Mouse (Mus musculus) layer of hippocampus, adult 2 months (tissue): ENCODE measurements around the gene Tenm2. TPM values are rescaled to one million over a fixed set of nuclear protein-coding genes. Genes with fewer than 3 reads are reported as not detected.
A peak's percentile ranks its signal among the peaks of the same experiment; 100 is the strongest.

Experiments used
- DNase-seq, 2 experiments: peaks; one replicate each; pipeline ENCODE4 v3.0.0; 2022; ENCODE audit warnings: low spot score in 2 of 2
- H3K27ac ChIP-seq: fragments of 200-600 bp; 2 replicates; pipeline ENCODE4 v1.8.1; 2022
- H3K4me3 ChIP-seq: fragments of 200-600 bp; 2 replicates; pipeline ENCODE4 v1.8.1; 2022; ENCODE audit warnings: mild to moderate bottlenecking
- CTCF ChIP-seq: fragments of 200-600 bp; conservative IDR thresholded peaks from 2 replicates; pipeline ENCODE4 v1.8.1; 2022; ENCODE audit warnings: antibody characterized with exemption, mild to moderate bottlenecking, moderate library complexity
- total RNA-seq, 2 experiments: library from RNA; stranded (reverse); gene quantifications; 2 replicates each; pipeline ENCODE4 v1.2.3; 2021

The Tenm2 gene
- total RNA-seq, 2 experiments from 2014 or later, result 153 to 165 TPM

GRCm38 (mm10) chr11:36697021-36697639 lies 538.6 kb downstream of the Tenm2 start:
- no peak for TF ChIP-seq CTCF
- Histone ChIP-seq H3K4me3 (no peak overlapping the region; the same call in 1 of the 2 replicates), H3K27ac (peak overlapping the region; percentile 50)
- DNase-seq, result no peak

DNA sequence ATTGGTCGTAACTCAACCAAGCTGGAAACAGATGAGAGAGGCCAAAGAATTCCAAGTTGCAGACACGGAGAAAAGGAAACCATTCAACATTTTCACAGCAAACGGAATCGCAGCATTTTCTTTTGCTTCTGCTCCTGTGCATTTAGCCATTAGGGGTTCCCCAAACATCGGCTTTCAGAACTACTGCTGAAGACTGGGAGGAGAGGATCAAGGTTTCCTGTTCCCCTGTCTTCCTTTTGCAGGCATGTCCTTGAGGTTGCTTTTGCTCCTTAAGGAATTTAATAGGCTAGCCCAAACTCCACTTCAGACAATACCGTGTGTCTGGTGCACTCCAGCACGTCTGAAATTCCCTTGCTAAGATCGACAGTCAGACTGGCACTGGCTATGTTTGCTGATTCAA lies 541.0 kb downstream of the Tenm2 start:
- TF ChIP-seq CTCF, result peak; percentile 56
- Histone ChIP-seq H3K4me3 (peak overlapping the region; percentile 34), H3K27ac (peak overlapping the region; percentile 78)
- DNase-seq, result no peak

DNA sequence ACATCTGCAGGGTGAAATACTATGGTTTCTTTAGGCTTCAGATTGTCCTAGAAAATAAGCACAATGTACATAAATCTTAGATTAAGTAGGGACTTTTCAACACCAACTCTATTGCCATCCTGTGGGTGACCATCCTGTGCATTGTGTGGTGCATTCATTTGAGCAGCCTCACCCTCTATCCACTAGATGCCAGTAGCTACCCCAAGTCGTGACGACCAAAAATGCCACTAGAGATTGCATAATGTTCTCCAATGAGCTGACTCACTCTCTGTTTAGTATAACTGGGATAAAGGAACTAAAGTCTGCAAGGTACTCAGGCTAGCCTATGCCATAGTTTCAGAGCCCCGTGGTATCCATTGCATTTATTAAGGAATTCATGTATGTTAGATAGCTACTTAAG lies 543.1 kb downstream of the Tenm2 start:
- peak overlapping the region; percentile 36; the same call in 1 of the 2 replicates for H3K27ac ChIP-seq
- DNase-seq, result no peak
- peak; percentile 67 for TF ChIP-seq CTCF

DNA sequence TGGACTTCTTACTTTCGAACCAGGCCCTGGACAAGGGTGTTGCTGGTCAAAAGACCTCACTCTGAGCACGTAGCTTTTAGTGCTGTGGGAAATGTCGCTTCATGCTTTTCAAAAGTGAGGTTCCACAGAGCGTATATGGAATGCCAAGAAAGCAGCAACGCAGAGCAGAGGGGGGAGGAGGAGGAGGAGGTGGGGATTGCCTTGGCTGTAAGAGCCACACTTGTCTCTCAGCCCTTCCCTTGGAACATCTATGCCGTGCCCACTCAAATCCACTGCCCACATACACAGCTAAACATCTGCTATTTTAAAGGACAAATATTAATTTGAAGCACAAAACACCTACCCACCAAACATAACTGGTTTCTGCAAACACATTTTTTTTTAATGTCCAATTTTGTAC lies 544.9 kb downstream of the Tenm2 start:
- H3K4me3 ChIP-seq, result no peak overlapping the region
- no peak for DNase-seq
- peak overlapping the region; percentile 78; the same call in 1 of the 2 replicates for H3K27ac ChIP-seq
- no peak for TF ChIP-seq CTCF

More for the DNA sequence above, 543.1 kb downstream of the Tenm2 start:
- no peak overlapping the region for H3K4me3 ChIP-seq

- DNase-seq, result no peak
- no peak overlapping the region for H3K4me3 ChIP-seq
- no peak for TF ChIP-seq CTCF
- H3K27ac ChIP-seq, result no peak overlapping the region
Observed at GRCm38 (mm10) chr11:36686253-36686652, 549.5 kb downstream of the Tenm2 start.

DNA sequence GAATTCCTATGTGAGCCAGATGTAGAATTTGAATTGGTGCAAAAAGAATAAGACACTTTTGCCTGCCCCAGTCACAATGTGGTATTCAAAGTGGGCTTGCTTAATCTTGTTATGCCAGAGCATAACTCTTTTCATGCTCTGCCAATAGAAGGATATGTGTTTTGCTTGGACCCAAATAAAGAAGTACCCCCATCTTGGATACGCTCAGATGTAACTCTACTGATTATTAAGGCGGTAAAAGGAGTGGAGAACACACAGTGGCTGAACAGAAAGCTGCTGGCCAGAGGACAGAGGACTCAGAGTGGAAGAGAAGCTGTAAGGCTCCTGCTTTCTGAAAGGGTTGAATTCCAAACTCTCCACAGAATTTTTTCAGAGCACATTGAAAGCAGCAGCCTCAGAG lies 556.4 kb downstream of the Tenm2 start:
- no peak for TF ChIP-seq CTCF
- no peak for DNase-seq
- H3K27ac ChIP-seq, result peak overlapping the region; percentile 89
- no peak overlapping the region for H3K4me3 ChIP-seq

- Histone ChIP-seq H3K4me3 (peak overlapping the region; percentile 70), H3K27ac (peak overlapping the region; percentile 89)
- no peak for TF ChIP-seq CTCF
- no peak for DNase-seq
Observed at GRCm38 (mm10) chr11:36678542-36678941, 557.2 kb downstream of the Tenm2 start.

- DNase-seq, result no peak
Observed at GRCm38 (mm10) chr11:36678057-36678396, 557.7 kb downstream of the Tenm2 start.

DNA sequence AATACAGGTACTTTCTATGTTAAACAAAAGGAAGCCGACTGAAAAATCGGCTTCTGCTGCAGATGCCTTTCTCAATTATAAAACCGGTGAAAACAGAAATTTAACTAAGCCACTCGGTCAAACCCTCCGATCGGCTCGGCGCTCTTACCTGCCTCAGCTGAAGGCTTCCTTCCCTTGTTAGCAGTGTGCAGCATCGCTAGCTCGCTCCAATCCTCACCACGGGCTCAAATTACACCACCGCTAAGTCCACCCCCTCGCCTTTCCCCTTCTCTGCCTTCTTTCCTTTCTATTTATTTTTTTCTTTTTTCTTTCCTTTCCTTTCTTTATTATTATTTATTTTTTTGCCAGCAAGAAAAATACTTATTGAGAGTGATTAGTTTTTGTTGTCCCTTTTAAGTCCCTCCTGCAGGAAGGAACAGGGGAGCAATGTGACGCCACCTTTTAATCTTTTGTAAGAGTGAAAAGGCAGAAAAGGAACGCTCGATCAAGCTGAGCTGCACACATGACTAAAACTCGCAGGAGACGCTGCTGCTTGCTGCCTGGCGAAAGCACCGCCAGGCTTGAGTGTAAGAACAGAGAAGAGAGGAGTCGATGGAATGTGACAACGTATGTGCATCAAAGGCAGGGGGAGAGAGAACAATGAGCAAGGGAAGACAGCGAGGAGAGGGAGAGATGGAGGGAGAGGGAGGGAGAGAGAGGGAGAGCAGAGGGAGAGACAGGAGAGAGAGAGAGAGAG lies 558.3 kb downstream of the Tenm2 start:
- peak overlapping the region; percentile 70 for H3K4me3 ChIP-seq
- no peak for TF ChIP-seq CTCF
- DNase-seq, result peak; percentile 46 to 60
- H3K27ac ChIP-seq, result peak overlapping the region; percentile 89

More at GRCm38 (mm10) chr11:36678057-36678396, 557.7 kb downstream of the Tenm2 start:
- H3K4me3 ChIP-seq, result peak overlapping the region; percentile 70
- H3K27ac ChIP-seq, result peak overlapping the region; percentile 89
- TF ChIP-seq CTCF, result no peak

- no peak for DNase-seq
- H3K4me3 ChIP-seq, result peak overlapping the region; percentile 70
- H3K27ac ChIP-seq, result peak overlapping the region; percentile 89
- no peak for TF ChIP-seq CTCF
Observed at GRCm38 (mm10) chr11:36676446-36677284, 559.1 kb downstream of the Tenm2 start.

DNA sequence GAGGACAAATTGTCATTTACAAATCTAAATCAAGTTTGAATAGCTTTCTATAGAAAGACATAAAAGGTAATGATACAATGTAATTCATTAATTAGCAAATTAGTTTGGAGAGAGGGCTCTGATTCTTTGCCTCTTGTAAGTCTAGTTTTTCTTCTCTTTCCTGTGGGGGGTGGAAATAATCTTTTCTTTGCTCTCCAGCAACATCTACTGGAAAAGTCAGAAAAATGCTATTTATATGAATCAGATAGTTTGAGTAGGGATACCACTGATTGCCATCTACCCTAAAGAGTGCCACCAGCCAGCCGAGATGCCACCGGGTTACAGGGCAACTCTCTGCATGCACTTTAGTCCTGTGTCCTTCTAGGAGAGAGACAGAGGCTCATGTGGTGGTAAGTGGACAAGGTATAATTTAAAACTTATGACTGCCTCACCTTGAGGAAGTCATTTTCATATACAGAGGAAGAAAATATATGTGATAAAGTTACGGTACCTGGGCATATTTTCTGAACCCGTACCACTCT lies 560.8 kb downstream of the Tenm2 start:
- peak overlapping the region; percentile 70 for H3K4me3 ChIP-seq
- peak; percentile 65 for TF ChIP-seq CTCF
- peak overlapping the region; percentile 89 for H3K27ac ChIP-seq
- no peak for DNase-seq

GRCm38 (mm10) chr11:36674141-36674540 lies 561.6 kb downstream of the Tenm2 start:
- peak overlapping the region; percentile 67 for H3K27ac ChIP-seq

DNA sequence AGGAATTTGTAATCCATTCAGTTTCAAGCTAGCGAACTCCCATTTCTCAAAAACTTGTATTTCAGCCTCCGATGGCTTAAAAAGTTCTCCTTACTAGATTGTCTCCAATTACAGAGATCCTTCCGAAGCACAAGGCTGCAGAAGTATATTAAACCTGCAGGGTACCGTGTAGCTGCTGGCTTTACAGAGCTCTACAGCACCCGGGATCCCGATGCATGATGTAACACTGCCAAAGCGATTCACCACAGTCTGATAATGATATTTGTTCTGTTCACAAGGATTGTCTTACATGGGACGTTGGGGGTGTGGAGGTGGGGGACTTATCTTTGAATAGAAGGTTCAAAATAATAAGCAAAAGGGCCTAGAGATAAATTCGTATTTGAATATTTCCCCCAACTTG lies 564.6 kb downstream of the Tenm2 start:
- Histone ChIP-seq H3K27ac (no peak overlapping the region), H3K4me3 (no peak overlapping the region)
- DNase-seq, result no peak
- TF ChIP-seq CTCF, result 0 out of 2 replicates have a peak, but pooled peaks have one; percentile 7

More at GRCm38 (mm10) chr11:36674141-36674540, 561.6 kb downstream of the Tenm2 start:
- peak overlapping the region; percentile 28 for H3K4me3 ChIP-seq
- TF ChIP-seq CTCF, result no peak
- DNase-seq, result no peak
